Mouse (Mus musculus): ENCODE data around the gene Taf3.

Taf3 gene

DNA sequence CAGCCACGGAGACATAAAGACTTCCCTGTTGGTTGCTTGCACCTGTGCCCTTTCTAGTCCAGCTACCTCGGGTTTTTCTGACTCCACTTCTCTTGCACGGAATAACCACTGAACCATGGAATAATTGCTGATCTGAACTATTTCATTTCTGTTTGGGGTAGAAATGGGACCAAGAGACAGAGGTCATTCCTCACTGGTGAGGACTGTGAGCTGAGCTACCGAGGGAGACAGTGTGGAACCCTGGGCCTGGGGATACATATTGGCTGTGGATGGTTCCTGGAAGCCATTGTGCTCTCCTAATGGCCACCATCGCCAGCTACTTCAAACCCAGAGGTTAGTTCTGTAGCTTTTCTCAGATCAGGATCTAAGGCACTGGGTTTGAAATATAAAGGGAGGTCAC lies 157.5 kb downstream of the Taf3 start:
- CTCF ChIA-PET, result no interaction called here

GRCm38 (mm10) chr2:9890251-9890650 lies 158.1 kb downstream of the Taf3 start:
- CTCF ChIA-PET, result no interaction called here

GRCm38 (mm10) chr2:9889651-9890183 lies 158.7 kb downstream of the Taf3 start, which contains the start of gene Gata3:
Gene Gata3 (minus strand): TSS chr2:9890034.
- CTCF ChIA-PET, result no interaction called here

DNA sequence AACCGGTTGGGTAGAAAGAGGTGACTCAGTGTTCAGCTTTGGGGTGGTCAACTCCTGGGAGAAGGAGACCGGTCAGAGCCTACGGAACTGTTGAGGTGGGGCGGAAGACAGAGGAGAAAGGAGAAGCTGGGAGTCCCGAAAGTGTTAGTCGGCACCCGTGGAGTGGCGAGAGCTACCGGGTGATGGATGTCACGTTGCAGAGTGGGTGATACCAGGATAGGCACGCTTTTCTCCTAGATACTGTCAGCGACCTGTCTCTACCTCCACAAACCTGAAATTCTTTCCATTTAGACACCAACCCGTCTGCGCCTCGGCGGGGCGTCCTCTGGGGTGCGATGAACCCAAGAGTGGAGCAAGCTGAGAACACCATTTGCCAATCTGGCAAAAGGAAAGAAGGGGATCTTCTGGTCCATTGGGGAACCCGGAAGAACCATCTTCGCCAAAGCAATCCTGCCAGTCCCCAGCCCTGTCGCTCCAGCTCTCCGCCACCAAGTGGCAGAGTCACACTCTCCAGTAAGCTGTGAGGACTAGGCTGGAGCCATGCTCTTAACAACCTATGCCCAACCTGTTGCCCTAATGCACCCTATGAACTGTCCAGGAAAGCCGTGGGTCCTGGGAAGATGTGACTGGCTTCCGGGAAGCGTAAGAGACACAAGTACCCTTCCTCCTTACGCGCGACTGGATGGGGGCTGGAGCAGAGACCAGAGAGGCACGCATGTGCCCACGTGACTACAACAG lies 159.3 kb downstream of the Taf3 start, which contains the start of gene 9230102O04Rik:
9230102O04Rik (minus strand) TSS at position 628 of the 738 bp plus-strand sequence.
- CTCF ChIA-PET, result no interaction called here

GRCm38 (mm10) chr2:9887636-9888035 lies 160.8 kb downstream of the Taf3 start:
- CTCF ChIA-PET, result no interaction called here

DNA sequence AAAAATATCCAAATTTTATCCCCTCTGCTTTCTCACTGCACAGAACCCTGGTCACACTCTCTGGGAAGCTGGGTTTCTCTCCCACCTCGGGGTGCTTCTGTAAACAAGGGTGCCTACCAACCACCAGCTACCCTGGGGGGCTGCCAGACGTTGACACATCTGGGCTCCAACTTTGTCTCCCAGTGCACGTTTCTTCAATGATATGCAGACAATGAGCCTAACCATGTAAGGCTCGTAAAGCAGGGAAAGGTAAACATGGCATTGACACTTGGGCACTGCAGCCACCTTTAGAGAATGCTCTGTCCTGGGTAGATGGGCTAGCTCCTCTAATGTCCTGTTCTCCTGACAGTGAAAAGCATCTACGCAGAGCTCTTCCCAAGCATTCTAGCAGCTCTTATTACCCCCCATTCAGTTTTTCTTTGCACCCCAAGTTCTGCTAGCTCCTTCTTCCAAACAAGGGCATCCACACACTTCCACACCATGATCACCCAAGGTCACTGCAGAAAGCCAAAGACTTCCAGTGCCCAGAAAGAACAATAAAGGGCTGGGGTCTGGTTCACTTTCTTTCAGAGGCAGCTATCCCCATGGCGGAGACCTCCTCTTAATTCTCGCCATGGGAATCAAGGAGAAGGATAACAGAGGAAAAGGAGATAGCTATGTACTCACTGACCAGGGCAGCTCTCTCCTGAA lies 161.3 kb downstream of the Taf3 start:
- CTCF ChIA-PET, result no interaction called here

- CTCF ChIA-PET, result no interaction called here
Observed at GRCm38 (mm10) chr2:9886031-9886430, 162.4 kb downstream of the Taf3 start.

DNA sequence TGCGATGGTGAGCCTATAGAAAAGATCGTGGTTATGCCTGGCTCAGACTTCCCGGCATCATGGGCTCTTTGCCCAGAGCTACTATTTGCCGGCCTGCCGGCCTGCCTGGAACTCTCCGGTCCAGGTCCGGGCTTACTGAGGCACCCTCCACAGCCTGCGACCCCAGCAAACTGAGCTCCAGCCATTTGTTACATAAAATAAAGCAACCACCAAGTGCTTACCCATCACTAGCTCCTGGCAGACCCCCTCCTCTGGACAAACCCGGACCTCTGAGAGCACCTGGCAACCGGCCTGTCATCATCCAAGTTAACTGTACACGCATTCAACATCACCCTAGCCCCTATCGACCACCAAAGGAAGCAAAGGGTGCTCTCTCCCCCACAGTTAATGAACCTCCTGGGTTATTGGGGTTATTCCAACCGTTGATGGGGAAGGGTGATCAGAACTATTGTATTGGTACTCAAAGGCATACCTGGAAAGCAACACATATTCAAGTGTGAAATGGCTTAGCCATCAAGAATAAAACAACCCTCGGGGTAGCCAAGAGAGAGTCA lies 163.1 kb downstream of the Taf3 start:
- CTCF ChIA-PET, result no interaction called here

DNA sequence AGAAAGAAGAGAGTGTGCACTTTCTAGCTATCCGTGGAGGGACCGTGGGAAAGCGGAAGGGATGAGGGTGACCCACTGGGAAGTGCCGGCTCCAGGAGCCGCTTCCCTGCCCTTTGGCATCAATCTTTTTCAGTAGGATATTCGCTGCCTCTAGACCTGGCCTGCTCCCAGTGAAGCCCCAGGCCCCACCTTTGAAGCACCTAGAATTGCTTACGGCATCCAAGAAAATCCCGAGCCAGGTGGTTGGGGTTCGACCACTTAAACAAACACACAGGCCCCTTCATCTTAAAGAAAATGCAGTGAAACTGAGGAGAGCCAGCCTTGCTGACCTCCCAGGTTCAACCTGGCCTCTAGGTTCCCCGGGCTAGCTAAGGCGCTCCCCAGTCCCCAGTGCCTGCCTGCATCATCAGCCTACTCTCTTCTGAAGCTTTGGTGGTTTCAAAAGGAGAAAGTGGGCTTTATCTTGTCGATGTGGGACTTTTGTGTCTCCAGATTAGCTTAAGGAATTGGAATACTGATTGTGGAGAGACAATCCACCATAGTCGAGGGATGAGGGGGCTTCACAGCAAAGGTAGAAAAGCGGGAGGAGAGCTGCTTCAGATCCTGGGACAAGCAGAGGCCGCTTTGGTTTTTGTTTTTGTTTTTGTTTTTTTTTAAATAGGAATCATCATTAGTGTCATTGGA lies 163.7 kb downstream of the Taf3 start:
- CTCF ChIA-PET, result interaction anchor here (0.7 to 0.8 kb wide), 2 partner anchors 9 to 310 kb away, joined by 5 to 7 read pairs; no protein-coding TSS in a partner anchor

GRCm38 (mm10) chr2:9883803-9884532 lies 164.4 kb downstream of the Taf3 start:
- CTCF ChIA-PET, result interaction anchor here (0.6 to 0.8 kb wide), 4 partner anchors 9 to 311 kb away, joined by 5 to 8 read pairs (median 8); no protein-coding TSS in a partner anchor

DNA sequence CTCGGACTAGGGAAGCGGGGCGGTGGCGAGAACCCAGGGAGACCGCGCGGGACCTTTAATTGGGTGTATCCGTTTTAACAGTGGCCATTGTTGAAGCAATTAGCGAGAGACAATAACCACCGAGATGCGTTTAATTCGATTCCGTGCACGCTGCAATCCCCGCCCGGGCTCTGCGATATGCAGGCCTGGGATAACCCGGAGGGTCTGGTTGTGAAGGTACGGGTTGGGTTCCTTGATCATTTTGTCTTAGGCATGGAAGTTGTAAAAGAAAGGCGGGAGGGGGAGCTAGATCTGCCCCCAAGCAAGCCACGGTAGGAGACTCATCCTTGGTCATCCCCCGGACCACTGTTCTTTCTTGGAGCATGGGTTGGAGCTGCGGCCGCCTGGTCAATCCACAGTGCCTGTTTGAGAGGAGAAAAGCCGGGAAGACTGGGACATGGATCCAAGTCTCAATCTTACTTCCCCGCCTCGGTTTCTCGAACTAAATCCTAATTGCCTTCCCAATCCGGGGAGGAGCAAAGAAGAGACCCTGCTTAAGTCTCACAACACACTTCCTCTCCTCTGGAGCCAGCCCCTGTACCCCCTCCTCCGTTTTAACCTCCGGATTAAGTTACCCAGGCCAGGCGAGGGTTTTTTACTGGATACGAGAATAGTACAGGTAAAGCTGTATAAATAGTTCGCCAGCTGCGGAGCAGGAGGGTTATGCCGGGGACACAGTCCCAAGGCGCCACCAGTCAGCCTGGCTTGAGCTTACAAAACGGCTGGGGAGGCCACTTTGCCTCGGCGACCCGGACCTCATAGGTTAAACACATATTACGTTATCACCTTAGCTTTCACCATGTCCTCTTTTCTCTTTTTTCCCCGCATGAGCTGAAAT lies 165.2 kb downstream of the Taf3 start:
- CTCF ChIA-PET, result interaction anchor here (0.7 kb wide), 1 partner anchor 42 kb away, joined by 8 read pairs; no protein-coding TSS in a partner anchor

DNA sequence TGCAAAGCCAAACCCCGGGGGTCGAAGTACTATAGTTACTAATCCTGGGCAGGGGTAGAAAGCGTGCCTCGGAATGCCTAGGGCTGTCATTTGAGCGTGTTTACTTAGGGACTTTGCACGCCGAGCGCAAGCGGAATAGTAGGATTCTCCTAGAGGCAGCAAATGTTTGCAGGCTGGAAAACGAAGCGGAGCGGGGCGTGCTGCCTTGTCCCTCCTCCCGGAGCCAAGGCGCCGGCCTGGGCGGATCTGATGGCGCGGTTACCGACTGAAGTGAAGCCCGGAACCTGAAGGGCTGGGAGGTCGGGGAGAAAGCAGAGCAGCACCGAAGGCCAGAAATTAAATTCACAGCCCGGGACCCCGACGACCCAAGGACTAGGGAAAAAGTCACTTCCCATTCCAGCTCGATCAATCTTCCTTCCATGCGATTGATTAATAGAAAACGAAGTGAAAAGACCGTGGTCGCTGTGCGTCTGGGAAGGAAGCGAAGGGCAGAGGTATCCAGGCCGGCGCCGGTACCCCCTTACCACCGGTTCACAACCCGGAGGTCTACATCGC lies 165.9 kb downstream of the Taf3 start:
- CTCF ChIA-PET, result interaction anchor here (0.6 kb wide), 1 partner anchor 14 kb away, joined by 8 read pairs; no protein-coding TSS in a partner anchor

GRCm38 (mm10) chr2:9881611-9882023 lies 166.8 kb downstream of the Taf3 start:
- CTCF ChIA-PET, result no interaction called here

DNA sequence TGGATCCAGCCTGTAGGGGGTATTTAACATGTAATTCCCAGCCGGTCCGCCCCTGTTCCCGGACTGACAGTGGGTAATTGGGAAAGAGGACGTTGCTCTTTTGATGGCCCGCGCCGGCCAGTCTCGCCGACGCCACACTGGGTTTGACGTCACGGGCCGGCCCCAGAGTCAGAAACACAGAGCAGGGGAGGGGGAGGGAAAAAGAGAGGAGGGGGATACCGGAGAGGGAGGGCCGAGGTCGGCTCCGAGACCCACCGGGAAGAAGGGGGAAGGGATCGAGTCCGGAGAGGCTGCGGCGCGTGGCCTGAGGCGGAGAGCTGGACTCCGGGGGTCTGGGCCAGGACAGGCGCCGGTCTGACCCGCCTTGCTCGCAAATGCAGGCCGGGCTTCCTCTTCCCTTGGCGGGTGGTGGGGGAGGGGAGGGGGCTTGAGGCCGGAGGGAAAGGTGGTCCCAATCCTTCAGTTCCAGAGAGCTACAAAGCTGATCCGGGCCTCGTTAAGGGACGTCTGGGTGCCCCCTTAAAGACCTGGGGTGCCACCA lies 167.3 kb downstream of the Taf3 start, which contains the start of gene 4930412O13Rik:
4930412O13Rik (plus strand) TSS at position 202 of the 541 bp plus-strand sequence.
- CTCF ChIA-PET, result no interaction called here

GRCm38 (mm10) chr2:9880271-9880670 lies 168.1 kb downstream of the Taf3 start:
- CTCF ChIA-PET, result interaction anchor here (0.7 kb wide), 1 partner anchor 511 kb away, joined by 11 read pairs; no protein-coding TSS in a partner anchor

DNA sequence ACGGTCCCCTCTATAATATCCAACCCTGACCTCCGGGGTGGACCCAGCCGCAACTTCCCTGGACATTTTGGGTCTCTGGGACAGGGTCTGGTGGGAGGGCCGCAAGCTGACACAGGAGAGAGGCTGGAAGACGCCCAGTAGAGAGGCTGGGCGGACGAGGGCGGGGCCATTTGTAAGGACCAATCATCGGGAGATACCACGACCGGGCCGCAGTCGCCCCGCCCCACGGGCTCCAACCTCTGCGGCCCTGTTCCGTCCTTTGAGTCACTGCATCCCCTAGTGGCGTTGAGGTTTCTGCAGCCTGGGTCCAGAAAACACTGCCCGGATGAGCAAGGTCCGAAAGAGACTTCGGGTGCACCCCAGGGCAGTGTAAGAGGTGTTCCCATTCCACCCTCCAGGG lies 168.9 kb downstream of the Taf3 start:
- CTCF ChIA-PET, result interaction anchor here (0.6 kb wide), 1 partner anchor 13 kb away, joined by 5 read pairs; no protein-coding TSS in a partner anchor

DNA sequence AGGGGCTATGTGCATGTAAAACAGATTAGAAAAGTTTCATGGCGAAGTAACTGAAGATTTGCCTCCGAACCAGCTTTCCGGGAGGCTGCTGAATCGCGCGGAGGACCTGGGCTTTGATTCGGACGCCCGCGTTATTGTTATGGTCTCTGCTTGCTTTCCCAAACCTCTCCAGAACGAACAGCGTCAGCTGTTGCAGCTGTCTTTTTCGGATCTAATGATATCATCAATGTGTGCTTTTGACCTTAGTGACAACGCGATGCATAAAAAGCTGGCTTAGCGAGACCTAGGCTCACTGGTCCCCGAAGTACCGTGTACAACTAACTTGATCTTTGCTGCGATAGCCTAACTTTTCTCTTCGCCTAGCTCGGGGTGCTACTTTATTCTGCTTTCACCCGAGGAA lies 169.3 kb downstream of the Taf3 start:
- CTCF ChIA-PET, result interaction anchor here (0.6 kb wide), 1 partner anchor 13 kb away, joined by 5 read pairs; no protein-coding TSS in a partner anchor

DNA sequence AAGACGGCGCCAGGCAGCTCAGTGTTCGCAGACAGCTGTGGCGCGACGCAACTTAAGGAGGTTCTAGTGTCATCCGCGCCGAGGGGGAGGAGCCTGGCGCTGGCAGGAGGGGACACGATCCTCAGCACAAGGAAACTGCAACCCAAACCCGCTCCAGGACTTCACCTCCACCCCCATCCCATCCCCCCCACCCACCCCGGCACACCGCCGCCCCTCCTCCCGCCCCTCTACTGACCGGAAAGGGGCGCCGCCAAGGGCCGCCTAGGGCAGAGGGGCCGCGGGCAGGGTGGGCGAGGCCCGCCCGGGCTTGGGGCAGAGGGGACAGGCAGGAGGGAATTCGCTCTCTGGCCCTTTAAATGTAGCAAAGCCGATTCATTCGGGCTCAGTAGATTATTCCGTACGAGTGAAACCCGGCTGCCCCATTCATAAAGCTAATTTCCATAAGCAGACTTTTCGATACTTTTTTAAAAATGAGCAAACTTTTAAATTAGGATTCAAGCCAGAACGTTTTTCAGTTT lies 169.8 kb downstream of the Taf3 start:
- CTCF ChIA-PET, result interaction anchor here (0.6 kb wide), 1 partner anchor 15 kb away, joined by 3 read pairs; no protein-coding TSS in a partner anchor
